Mouse (Mus musculus): ENCODE results near the gene Dst.

DNA sequence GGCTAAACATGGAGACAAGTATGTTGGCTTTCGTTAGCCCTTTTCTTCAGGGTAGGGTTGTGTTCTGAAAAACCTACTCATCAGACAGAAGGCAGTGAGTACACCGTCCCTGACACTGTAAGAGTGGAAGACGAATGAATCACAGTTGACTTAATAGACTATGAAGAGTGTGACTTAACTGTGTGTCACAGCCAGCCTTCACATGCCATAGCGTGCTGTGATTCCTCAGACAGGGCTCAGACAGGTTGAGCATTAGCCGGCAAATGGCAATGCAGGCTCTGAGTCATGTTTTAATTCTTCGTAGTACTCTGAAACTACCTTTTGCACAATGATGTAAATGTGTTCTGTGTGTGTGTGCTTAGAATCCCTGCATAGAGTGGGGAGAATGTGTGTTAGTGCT, 278.0 kb downstream of the Dst start:
- TF ChIP-seq MAX (IDR thresholded peaks at IDR 0.05; ENCODE audit: low read depth) (no peak), MYOG (IDR thresholded peaks at IDR 0.05; ENCODE audit: control insufficient read depth in 1 of 3, insufficient read depth in 1 of 3, insufficient read length in 2 of 3, low read depth in 2 of 3) (no peak), TCF12 (IDR thresholded peaks at IDR 0.05; ENCODE audit: insufficient read depth, poor library complexity, severe bottlenecking) (no peak), POLR2A (IDR thresholded peaks at IDR 0.05; ENCODE audit: insufficient read length, low read depth) (peak; percentile 21), USF1 (IDR thresholded peaks at IDR 0.05; ENCODE audit: low read depth) (no peak), TCF3 (IDR thresholded peaks at IDR 0.05; ENCODE audit: insufficient read length, low read depth) (no peak), MYOD1 (IDR thresholded peaks at IDR 0.05; ENCODE audit: control insufficient read depth in 1 of 3, insufficient read length in 2 of 3, low read depth in 2 of 3) (no peak), E2F4 (IDR thresholded peaks at IDR 0.05; ENCODE audit: insufficient read depth) (no peak), POLR2AphosphoS2 (IDR thresholded peaks at IDR 0.05; ENCODE audit: insufficient read length, low read depth) (peak; percentile 59), SRF (IDR thresholded peaks at IDR 0.05; ENCODE audit: control insufficient read depth, insufficient read length, low read depth) (no peak), CEBPB (IDR thresholded peaks at IDR 0.05; ENCODE audit: insufficient read depth, poor library complexity, severe bottlenecking) (no peak), REST (IDR thresholded peaks at IDR 0.05; ENCODE audit: insufficient read depth, insufficient read length) (no peak)

All from myocyte (in vitro differentiated cells).